Mouse (Mus musculus) cerebellum, postnatal 10 days (tissue): ENCODE results near the gene Osbpl3.

Experiments
- DNase-seq, 2 experiments: peaks; one replicate each; pipeline ENCODE4 v3.0.0; 2021; ENCODE audit warnings: mixed read lengths in 2 of 2

Gene Osbpl3

DNA sequence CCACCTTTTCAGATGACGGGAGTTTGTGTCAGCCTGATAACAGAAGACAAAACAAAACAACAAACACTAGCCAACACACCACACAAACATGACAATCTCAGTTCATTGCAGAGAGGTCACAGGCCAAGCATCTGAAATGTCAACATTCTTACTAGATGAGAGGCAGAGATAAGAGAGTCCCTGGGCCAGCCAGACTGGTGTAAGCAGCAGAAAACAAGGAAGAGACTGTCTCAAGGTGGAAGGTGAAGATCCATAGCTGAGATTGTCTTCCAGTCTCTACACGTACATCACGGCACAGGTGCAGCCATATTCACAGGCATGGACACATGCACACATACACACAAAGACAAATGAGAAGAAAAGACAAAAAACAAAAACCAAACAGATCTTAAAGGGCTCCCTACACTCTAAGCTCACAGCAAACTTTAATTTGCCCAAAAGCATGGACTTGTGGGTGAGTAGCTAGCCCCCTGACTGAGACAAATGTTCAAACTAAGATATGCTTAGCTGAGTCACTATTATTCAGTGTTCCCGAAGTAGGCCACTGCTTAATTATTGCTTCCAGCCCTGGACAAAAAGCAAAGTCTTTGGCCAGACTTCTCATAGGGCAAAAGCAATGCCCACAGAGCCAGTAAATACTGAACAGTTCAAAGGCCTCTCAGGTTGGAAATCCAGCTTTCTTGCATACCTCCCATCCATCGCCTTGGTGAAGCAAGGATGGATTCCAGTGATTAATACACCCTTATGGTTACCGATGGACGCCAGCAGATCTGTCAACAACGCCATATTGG lies 87.3 kb downstream of the Osbpl3 start:
- DNase-seq = no peak

DNA sequence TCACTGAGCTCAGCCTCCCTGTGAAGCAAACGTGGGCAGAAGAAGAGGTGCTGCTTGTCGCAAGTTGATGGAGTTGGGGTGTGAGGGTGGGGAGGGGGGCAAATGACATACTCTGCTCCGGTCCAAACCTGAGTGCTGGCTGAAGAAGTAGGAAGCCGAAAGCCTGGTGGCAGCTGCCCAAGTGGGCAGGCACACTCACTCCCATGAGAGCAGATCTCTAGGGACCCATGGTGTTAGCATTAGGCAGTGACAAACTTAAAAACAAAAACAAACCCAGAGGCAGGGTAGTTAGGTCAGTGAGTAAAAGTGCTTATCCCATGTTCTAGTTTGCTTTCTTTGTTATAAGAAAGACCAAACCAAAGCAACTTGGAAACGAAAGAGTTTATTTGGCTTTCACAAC lies 88.2 kb downstream of the Osbpl3 start:
- peak; percentile 19 to 23 for DNase-seq

DNA sequence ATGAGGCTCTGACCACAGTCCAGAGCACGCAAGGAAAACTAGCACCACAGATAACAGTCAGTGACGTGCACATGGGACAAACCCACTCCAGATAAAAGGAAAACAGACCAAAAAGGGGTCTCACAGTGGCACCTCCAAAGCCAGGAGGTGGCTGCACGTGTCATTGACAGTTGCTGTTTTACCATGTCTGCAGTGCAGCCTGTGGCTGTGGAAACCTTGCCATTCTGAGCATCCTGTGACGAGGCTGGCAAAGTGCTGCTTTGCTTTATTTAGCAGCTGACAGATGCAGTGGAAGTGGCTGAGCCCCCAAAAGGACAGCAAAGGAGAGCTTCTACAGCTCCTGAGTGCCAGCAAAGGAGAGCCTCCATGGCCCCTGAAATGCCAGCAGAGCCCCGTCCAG lies 89.3 kb downstream of the Osbpl3 start:
- peak; percentile 36 to 42 for DNase-seq

DNA sequence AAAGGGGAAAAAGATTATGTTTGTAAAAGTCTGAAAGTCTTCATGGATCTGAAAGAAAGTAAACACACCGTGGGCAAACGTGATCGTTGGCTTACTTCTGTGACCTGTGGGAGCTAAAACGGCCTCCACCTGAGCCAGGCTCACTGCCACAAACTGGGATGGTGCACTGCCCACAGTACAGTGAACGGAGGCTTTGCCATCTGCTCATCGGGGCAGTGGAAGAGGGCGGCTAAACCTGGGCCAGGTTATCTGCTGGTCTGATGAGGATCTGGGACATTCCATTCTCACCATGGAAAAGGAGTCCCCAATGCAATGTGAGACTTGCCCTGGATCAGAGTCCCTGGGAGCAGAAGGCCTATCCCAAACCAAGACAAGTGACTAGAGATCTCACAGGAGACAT lies 89.7 kb downstream of the Osbpl3 start:
- DNase-seq = peak; percentile 74 to 78

DNA sequence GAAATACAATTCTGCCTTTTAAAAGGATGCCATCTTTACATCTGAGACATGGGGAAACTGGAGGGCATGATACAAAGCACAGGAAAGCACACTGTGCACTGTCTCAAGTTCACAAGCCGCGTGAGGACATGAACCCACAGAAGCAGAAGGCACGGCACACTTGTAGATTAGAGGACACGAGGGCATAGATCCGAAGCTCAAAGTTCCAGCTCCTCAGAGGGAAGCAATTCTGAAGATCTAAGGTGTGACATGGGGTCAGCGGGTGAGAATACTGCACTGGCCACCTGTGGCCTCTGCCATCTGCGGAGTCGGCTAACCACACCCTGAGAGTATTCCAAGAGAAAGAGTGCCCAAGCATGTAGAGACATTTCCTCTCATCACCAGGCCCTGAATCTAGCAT lies 91.6 kb downstream of the Osbpl3 start:
- no peak for DNase-seq

DNA sequence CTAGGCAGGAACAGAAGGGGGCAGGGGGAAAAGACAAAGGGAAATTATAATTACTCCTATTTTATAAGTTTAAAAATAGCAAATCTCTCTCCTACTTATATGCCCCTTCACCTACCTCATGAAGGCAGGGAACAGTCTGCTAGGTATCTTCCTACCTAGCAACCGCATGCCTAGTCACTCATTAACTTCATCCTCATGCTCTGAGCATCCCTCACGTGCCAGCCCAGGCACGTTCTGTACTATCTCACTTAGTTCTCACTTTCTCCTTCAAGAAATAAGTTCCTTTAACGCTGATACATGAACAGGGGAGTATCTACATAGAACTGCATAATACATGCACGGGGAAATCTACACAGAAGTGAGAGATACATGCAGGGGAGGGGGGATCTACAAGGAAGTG lies 92.6 kb downstream of the Osbpl3 start:
- no peak for DNase-seq

DNA sequence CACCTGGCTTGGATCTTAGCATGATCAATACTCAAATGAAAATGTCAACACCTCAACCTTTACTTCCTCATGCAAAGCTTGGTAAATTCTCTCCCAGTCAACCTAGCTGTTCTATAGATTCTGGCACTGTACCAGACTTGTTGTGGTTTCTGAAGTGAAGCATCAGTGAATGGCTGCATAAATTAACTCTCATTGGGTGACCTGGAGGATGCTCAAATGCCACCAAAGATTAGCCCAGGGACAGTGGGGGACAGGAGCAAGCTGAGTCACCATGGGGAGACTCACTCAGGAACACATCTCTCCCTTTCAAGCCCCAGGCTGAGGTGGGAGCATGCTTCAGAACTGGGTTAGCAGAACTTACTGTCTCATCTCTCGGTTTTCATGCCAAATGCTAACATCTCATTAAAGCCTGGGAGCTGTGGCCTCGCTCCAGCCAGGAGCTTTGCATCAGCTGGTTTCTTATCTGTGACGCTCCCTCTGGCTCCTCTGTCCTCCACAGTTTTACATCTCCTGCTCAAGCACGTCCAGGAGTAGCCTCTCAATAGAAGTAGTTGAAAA lies 93.2 kb downstream of the Osbpl3 start:
- DNase-seq = no peak

DNA sequence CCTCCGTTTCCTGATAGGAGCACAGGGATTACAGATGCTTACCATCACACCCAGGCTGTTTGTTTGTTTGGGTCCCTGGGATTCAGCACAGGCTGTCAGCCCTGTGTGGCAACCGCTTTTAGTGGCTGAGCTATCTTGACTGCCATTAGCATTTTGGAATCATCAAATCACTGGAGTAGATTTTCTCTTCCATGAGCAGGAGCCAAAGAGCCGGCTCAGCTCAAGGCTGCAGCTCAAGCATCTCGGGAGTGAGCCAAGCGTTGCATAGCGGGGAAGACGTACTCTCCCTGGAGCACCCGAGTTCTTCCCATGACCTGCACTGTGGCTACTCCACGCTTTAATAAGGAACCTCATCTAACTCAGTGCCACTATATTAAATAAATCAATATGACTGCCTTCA lies 93.8 kb downstream of the Osbpl3 start:
- DNase-seq = no peak

DNA sequence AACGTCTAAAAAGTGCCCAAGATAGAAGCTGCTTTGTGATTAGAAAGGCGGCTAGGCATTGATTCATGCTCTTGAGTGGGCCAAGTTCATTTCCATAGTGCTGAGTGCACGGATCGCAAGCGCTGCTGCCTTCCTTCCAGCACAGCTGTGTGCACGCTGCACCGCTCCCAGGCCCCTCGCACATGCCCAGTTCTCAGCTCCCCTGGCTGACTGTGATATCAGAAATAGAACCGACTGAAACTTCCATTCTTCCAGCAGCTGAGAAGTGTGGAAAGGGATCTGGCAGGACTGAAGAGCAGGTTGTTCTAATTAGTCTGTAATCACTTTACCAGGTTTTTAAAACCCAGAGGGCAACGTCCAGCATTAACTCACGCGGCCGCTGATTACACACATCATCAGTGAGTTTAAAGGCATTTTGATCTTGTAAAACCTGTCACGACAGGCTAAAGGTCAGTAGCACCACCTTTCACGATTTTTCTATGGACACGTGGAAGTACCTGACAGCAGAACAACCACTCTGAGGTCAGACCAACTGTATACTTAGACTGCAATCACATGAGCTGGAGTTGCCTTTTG lies 97.8 kb downstream of the Osbpl3 start:
- peak in 1 of 2 experiments; percentile 20 for DNase-seq

DNA sequence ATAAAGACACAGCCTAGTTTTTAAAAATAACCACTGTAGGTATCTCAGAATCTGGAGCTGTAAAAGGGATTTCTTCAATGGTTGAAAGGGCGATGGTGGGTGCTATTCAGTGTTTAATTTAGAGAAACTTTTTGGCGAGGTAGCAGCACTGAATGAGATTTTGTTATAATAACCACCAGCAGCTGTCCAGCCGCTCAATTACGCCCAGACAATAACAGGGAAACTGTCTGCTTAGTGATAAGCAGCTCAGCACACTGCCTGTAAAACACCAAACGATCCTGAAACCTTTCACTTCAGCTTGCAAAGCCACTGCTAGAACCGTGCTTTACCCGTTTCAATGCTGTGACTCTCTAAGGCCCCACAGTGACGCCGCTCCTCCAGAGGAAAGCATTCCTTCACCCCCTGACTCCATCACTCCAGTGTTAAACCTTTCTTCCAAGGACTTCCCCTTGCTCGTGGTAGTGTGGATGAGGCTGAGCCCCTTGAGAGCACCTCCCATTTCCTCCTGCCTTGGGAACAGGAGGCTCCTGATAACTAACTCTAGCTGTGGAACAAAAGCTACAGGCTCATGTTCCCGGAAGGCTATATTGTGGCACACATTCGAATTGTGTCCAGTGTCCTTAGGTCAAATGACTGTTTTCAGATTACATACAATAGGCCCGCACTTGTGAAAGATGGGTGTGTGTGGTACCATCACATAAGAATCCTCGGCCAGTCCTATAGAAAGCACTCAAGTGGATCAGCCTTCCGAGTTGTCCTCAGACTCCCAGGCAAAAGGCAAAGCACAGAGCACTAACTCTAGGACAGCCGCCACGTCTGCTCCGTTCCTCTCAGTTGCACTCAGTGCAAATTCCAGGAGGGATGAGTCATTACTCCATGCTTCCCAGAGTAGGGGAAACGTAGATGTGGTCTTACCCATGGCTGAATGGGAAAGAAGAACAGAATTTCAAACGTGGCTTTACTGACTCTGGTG lies 101.0 kb downstream of the Osbpl3 start:
- no peak for DNase-seq

DNA sequence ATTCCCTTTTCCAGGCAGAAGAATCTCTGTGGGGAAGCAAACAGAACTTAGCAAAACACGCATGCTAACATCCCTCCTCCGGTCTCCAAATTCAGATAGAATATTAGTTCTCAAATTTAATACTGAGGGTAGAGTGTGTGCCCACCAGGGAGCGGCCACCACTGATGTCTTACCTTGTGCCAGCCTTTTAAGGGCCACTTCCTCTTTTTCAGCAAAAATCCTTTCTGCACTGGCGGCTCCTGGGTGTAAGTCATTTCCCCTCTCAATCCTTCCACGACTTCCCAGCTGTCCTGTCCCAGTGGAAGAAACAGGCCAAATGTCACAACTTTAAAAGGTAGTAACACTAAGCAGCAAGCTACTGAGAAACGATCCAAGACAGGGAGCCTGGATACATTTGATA lies 103.2 kb downstream of the Osbpl3 start:
- no peak for DNase-seq

DNA sequence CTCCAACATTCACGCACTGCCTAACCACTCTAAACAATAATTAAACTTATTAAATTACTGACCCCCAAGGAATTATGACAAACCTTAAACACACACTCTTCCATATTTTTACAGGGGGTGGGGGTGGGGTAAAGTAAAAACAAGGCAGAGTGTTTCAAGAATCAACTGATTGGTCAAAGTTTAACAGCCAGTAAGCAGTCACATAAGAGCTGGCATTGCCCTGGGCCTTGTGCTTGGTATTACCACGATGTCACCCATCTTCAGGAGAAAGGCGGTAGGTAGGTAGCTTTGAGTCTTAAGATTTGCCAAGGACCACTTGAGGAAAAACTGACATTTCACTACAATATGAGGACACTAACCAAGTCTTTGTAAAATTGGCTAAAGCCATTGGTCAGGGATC lies 105.1 kb downstream of the Osbpl3 start:
- DNase-seq = no peak

DNA sequence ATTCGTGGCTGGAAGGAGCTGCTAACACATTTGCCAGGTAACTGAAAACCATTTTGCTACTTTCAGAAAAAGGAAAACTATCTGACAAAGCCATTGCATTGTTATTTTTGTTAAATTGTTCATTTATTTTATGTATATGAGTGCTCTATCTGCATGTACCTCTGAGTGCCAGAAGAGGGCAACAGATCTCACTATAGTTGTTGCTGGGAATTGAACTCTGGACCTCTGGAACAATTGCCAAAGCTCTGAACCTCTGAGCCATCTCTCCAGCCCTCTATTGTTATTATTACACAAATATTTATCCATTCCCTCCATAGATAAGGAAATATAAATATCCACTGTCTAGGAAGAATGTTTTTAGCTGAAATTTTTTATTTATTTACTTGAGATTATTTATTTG lies 107.4 kb downstream of the Osbpl3 start:
- no peak for DNase-seq

DNA sequence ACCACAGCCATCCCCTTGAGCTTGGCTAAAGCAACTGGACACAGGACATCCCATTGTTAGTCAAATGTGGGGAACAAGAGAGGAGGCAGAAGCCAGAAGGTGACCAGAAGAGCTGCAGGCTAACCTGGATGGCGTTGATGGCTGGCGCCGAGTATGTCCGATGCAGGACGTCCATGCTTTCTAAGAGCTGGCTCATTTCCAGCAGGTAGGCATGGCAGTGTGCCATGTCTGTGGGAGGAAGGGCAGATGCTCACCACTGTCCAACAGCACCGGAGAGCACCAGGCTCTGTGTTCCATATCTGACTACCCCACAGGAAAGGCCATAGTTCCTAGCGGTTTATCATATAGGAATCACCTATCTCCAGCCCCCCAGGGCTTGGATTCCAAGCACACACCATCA lies 109.8 kb downstream of the Osbpl3 start:
- no peak for DNase-seq

DNA sequence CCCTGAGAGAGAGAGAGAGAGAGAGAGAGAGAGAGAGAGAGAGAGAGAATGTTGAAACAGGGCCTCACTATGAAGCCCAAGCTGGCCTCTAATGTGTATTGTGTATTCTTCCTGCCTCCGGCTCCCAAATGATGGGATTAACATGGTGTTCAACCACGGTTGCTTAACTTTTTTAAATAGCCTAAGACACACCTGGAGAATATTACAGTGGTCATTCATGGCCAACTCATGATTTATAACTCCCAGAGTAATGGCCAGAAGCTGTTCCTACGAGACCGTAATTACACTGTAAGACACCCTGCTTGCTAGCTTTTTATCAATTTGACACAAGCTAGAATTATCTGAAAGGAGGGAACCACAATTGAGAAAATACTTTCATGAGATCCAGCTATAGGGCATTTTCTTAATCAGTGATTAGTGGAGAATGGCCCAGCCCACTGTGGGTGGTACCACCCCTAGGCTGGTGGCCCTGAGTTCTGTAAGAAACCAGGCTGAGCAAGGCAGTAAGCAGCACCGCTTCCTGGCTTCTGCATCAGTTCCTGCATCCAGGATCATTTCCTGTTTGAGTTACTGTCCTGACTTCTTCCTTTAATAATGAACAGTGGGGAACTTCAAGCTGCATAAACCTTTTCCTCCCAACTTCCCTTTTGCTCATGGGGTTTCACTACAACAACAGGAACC lies 115.6 kb downstream of the Osbpl3 start:
- DNase-seq = no peak

DNA sequence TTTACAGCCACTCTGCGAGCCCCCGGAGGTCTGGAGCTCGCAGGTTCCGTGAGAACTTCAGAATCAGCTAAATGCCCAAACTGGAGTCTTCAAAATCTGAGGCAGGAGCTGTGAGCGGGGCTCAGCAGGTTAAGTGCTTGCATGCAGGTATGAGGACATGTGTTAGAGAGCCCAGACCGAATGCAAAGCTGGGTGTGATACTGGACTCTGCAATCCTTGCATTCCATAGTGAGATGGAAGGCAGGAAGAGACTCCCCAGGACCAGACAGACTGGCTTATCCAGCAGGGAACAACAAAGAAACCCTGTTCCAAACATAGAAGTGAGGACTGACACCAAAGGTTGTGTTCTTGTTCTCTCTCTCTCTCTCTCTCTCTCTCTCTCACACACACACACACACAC lies 118.6 kb downstream of the Osbpl3 start:
- no peak for DNase-seq

DNA sequence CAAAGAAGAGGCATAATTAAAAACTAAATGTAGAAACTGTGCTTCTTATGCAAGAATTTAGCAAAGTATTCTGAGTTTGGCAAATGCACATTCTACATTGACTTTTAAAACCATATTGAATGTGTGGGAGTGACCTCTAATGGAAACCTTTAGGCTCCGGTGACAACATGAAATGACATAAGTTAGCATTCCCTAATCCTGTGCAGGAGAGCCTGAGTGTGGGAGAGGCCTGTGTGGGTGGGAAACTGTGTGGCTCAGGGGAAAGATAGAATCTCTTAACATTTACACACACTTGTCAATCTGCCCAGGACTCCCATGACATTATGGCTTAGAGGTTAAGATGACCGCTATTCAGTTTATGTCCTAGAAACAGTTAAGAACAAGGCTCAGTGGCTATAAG lies 119.6 kb downstream of the Osbpl3 start:
- DNase-seq = no peak

DNA sequence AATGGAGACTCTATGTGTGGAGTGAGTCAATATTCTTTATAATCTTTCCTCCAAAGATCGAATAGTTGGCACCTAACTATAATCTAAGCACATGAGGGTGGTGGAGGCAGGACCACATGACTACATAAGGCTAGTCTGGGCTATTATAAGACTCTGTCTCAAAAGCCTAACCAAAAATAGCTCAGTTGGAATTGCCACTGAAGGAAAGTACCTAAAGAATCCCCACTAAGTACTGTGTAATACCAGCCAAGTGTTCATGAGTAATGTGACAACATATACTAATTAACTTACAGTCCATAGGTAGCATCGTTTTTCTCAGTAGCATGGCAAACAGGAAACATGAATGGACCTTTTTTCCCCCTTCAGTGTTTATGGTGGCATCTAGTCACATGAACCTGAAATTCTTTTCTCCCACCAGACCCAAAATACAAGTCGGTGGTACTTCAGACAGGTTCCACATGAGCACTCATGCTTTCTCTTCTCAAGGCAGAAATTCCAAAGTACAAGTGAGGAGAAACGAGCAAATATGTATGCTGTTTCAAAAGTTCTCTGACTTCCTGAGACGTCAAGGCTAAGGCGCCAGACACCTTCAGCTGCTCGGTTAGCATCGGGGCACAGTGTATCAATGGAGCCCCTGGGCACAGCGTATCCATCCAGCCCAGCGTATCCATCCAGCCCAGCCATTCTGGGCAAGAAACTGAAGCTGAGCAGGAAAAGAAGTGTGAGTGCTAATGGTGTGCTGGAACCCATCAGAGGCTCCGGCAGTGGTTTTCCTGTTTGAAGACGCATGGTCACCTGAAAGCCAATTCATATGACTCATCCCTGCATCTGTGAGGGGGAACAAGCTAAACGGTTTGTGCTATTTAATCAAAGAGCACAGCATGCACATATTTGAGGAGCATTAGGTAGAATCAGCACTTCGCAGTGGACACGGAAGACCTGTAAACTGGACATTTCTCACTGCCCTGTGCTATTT lies 120.9 kb downstream of the Osbpl3 start:
- DNase-seq = no peak

DNA sequence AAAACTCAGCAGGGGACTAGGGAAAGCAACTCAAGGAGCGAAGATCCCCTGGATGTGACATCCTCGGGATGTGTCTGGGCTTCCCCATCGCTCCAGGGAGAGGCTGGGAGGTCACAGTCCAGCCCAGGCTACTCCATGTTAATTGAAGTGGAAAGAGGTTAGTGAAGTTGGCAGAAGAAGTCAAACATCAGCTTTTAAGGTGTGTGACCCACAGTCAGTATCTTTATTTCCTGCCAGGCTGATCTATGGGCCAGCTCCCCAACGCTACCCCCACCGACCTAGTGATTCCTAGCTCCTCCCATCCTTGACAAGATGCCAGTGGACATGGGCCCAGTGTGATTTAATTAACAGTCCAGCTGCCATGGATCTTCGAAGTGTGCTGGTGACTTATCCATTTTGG lies 122.7 kb downstream of the Osbpl3 start:
- peak; percentile 59 to 61 for DNase-seq

DNA sequence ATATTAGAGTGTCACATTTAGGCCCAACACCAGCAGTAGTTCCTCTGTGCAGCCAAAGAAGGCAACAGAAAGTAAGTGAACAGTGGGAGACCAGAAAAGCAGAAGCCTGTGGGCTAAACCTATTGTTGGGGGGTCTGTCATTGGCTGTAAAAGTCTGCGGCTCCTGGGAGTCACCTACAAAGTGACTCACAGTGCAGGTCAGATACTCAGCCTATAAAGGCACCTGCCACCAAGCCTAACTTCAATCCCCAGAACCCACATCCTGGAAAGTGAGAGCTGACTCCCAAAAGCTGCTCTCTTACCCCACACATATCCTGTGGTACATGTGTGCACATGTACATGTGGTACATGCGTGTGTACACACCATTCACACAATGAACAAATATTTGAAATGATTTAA lies 124.5 kb downstream of the Osbpl3 start:
- DNase-seq = no peak

DNA sequence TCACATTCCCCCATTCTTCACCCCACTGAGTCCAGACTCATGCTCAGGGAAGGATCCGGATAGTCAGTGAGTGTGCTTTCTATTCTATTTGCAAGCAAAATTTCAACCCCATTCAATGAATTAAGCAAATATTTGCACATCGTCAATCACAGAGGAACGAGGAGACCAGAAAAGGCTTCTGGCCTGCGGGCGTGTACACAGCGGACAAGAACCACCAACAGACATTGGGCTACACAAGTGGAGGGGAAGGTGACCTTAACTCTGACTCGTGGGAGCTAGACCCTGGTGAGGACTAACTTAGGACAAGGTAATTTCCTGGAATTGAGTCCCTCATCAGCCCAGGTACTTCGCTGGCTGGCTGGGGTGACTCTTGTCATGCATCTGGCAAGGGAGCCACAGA lies 126.6 kb downstream of the Osbpl3 start:
- no peak for DNase-seq
